Mouse (Mus musculus) hindbrain, embryonic 15.5 days (tissue): ENCODE measurements around the gene Klf13. TPM values are rescaled to one million over a fixed set of nuclear protein-coding genes. Genes with fewer than 3 reads are reported as not detected.

Experiments
- ATAC-seq: fragments of 200-750 bp; cut with Nextera tagmentation; 2 replicates; pipeline ENCODE4 v1.8.0; 2017; ENCODE audit warnings: low read depth, moderate number of reproducible peaks, moderate TSS enrichment; ENCODE audit not compliant: low FRiP score
- H3K27ac ChIP-seq: fragments of 300-500 bp; sonication (generic); replicated peaks from 2 replicates; pipeline ENCODE4 v1.5.1; 2015; ENCODE audit warnings: mild to moderate bottlenecking, inconsistent platforms
- H3K27me3 ChIP-seq: fragments of 300-500 bp; sonication (generic); 2 replicates; pipeline ENCODE4 v1.6.1; 2015; ENCODE audit warnings: control low read depth, inconsistent platforms
- H3K36me3 ChIP-seq: fragments of 300-500 bp; sonication (generic); 2 replicates; pipeline ENCODE4 v1.6.1; 2015; ENCODE audit warnings: control low read depth, inconsistent platforms
- H3K4me1 ChIP-seq: fragments of 300-500 bp; sonication (generic); replicated peaks from 2 replicates; pipeline ENCODE4 v1.6.1; 2015; ENCODE audit warnings: control low read depth, inconsistent platforms
- H3K4me2 ChIP-seq: fragments of 300-500 bp; sonication (generic); 2 replicates; pipeline ENCODE4 v1.6.1; 2015; ENCODE audit warnings: moderate library complexity, mild to moderate bottlenecking, inconsistent platforms
- H3K4me3 ChIP-seq: fragments of 300-500 bp; sonication (generic); 2 replicates; pipeline ENCODE4 v1.5.1; 2015; ENCODE audit warnings: mild to moderate bottlenecking, inconsistent platforms
- H3K9ac ChIP-seq: fragments of 300-500 bp; sonication (generic); 2 replicates; pipeline ENCODE4 v1.6.1; 2015; ENCODE audit warnings: inconsistent platforms
- H3K9me3 ChIP-seq: fragments of 300-500 bp; sonication (generic); 2 replicates; pipeline ENCODE4 v1.6.1; 2016; ENCODE audit warnings: control low read depth, inconsistent platforms
- WGBS: fragments of 180-500 bp; shearing (Covaris S2); methylation state at CpG from one replicate; pipeline ENCODE4 v1.1.7; 2015; 5-methylcytosine and 5-hydroxymethylcytosine counted together
- polyA plus RNA-seq: library from polyadenylated mRNA; unstranded; fragments of >200 nt; fragmentation: Nextera tagmentation; extraction: Ambion mirVana; gene quantifications from 2 replicates; pipeline ENCODE4 v1.2.1, GENCODE M21; 2015

The Klf13 gene
- polyA plus RNA-seq, 1 experiment from 2014 or later, result 24.7 TPM

- no peak overlapping the region for H3K4me2 ChIP-seq
- no peak overlapping the region for H3K4me3 ChIP-seq
- H3K27me3 ChIP-seq, result no peaks in the 10 kb centered on the region
- no peaks in the 10 kb centered on the region for H3K9me3 ChIP-seq
- H3K9ac ChIP-seq, result no peak overlapping the region
- peak overlapping the region; percentile 37; the same call in 1 of the 2 replicates for H3K27ac ChIP-seq
- no peaks in the 10 kb centered on the region for H3K36me3 ChIP-seq
- no peak for ATAC-seq
- peaks cover 63% of the 10 kb centered on the region for H3K4me1 ChIP-seq
- WGBS, result 38% methylated on average over 4 of the region's 4 CpGs
Observed at GRCm38 (mm10) chr7:63910912-63911311, 27.8 kb downstream of the Klf13 start.

- Histone ChIP-seq H3K36me3 (no peaks in the 10 kb centered on the region), H3K9ac (no peak overlapping the region), H3K4me1 (peaks cover 63% of the 10 kb centered on the region), H3K4me3 (no peak overlapping the region), H3K9me3 (no peaks in the 10 kb centered on the region), H3K27ac (no peak overlapping the region), H3K27me3 (no peaks in the 10 kb centered on the region), H3K4me2 (no peak overlapping the region)
- 62% methylated on average over 5 of the region's 5 CpGs for WGBS
- no peak for ATAC-seq
Observed at GRCm38 (mm10) chr7:63910225-63910624, 28.5 kb downstream of the Klf13 start.

GRCm38 (mm10) chr7:63908496-63909285 lies 30.0 kb downstream of the Klf13 start:
- Histone ChIP-seq H3K36me3 (no peaks in the 10 kb centered on the region), H3K4me2 (no peak overlapping the region), H3K27ac (peak overlapping the region; percentile 56), H3K27me3 (no peaks in the 10 kb centered on the region), H3K4me3 (no peak overlapping the region), H3K4me1 (peaks cover 60% of the 10 kb centered on the region), H3K9me3 (no peaks in the 10 kb centered on the region), H3K9ac (no peak overlapping the region)
- WGBS, result 43% methylated on average over 9 of the region's 11 CpGs
- ATAC-seq, result 0 out of 2 replicates have a peak, but pooled peaks have one; percentile 5

- WGBS, result 72% methylated on average over 5 of the region's 5 CpGs
- Histone ChIP-seq H3K9me3 (no peaks in the 10 kb centered on the region), H3K4me3 (no peak overlapping the region), H3K27ac (peak overlapping the region; percentile 56; the same call in 1 of the 2 replicates), H3K36me3 (no peaks in the 10 kb centered on the region), H3K27me3 (no peaks in the 10 kb centered on the region), H3K9ac (no peak overlapping the region), H3K4me1 (peaks cover 60% of the 10 kb centered on the region), H3K4me2 (no peak overlapping the region)
- ATAC-seq, result no peak
Observed at GRCm38 (mm10) chr7:63907778-63908495, 30.8 kb downstream of the Klf13 start.

- H3K9me3 ChIP-seq, result no peaks in the 10 kb centered on the region
- no peaks in the 10 kb centered on the region for H3K27me3 ChIP-seq
- no peak for ATAC-seq
- H3K9ac ChIP-seq, result no peak overlapping the region
- H3K4me3 ChIP-seq, result no peak overlapping the region
- H3K4me2 ChIP-seq, result no peak overlapping the region
- 88% methylated on average over 5 of the region's 5 CpGs for WGBS
- peaks cover 53% of the 10 kb centered on the region for H3K4me1 ChIP-seq
- no peaks in the 10 kb centered on the region for H3K36me3 ChIP-seq
- no peak overlapping the region for H3K27ac ChIP-seq
Observed at GRCm38 (mm10) chr7:63905642-63906041, 33.1 kb downstream of the Klf13 start.

- no peaks in the 10 kb centered on the region for H3K27me3 ChIP-seq
Observed at GRCm38 (mm10) chr7:63905190-63905589, 33.5 kb downstream of the Klf13 start.

GRCm38 (mm10) chr7:63903635-63904380 lies 34.9 kb downstream of the Klf13 start:
- no peak for ATAC-seq
- no peak overlapping the region for H3K4me3 ChIP-seq
- no peak overlapping the region for H3K4me2 ChIP-seq
- H3K4me1 ChIP-seq, result peaks cover 39% of the 10 kb centered on the region
- H3K27me3 ChIP-seq, result no peaks in the 10 kb centered on the region
- H3K9me3 ChIP-seq, result no peaks in the 10 kb centered on the region
- WGBS, result 65% methylated on average over 9 of the region's 9 CpGs
- H3K9ac ChIP-seq, result no peak overlapping the region
- no peaks in the 10 kb centered on the region for H3K36me3 ChIP-seq
- no peak overlapping the region for H3K27ac ChIP-seq

More at GRCm38 (mm10) chr7:63905190-63905589, 33.5 kb downstream of the Klf13 start:
- Histone ChIP-seq H3K4me3 (no peak overlapping the region), H3K4me2 (no peak overlapping the region), H3K9me3 (no peaks in the 10 kb centered on the region), H3K27ac (no peak overlapping the region), H3K36me3 (no peaks in the 10 kb centered on the region), H3K4me1 (peaks cover 49% of the 10 kb centered on the region), H3K9ac (no peak overlapping the region)
- no peak for ATAC-seq
- WGBS, result 98% methylated on average over 2 of the region's 2 CpGs

GRCm38 (mm10) chr7:63902604-63903210 lies 36.0 kb downstream of the Klf13 start:
- Histone ChIP-seq H3K36me3 (no peaks in the 10 kb centered on the region), H3K4me1 (peaks cover 35% of the 10 kb centered on the region), H3K4me2 (no peak overlapping the region), H3K27ac (0 out of 2 replicates have a peak overlapping the region, but pooled peaks have one; percentile 27), H3K4me3 (no peak overlapping the region), H3K9me3 (no peaks in the 10 kb centered on the region), H3K9ac (no peak overlapping the region), H3K27me3 (no peaks in the 10 kb centered on the region)
- no peak for ATAC-seq
- 70% methylated on average over 3 of the region's 3 CpGs for WGBS

GRCm38 (mm10) chr7:63901942-63902341 lies 36.8 kb downstream of the Klf13 start:
- no peak for ATAC-seq
- H3K9ac ChIP-seq, result no peak overlapping the region
- H3K36me3 ChIP-seq, result no peaks in the 10 kb centered on the region
- H3K27ac ChIP-seq, result no peak overlapping the region
- no peaks in the 10 kb centered on the region for H3K9me3 ChIP-seq
- H3K4me2 ChIP-seq, result no peak overlapping the region
- H3K4me1 ChIP-seq, result peaks cover 40% of the 10 kb centered on the region
- no peaks in the 10 kb centered on the region for H3K27me3 ChIP-seq
- H3K4me3 ChIP-seq, result no peak overlapping the region
- WGBS, result 70% methylated on average over 3 of the region's 3 CpGs

- Histone ChIP-seq H3K4me1 (peaks cover 46% of the 10 kb centered on the region), H3K9me3 (no peaks in the 10 kb centered on the region), H3K4me3 (no peak overlapping the region), H3K27ac (no peak overlapping the region), H3K9ac (no peak overlapping the region), H3K4me2 (no peak overlapping the region), H3K36me3 (no peaks in the 10 kb centered on the region), H3K27me3 (no peaks in the 10 kb centered on the region)
- WGBS, result 51% methylated on average over 11 of the region's 11 CpGs
- ATAC-seq, result no peak
Observed at GRCm38 (mm10) chr7:63901346-63901745, 37.4 kb downstream of the Klf13 start.

- ATAC-seq, result no peak
- Histone ChIP-seq H3K4me1 (peaks cover 49% of the 10 kb centered on the region), H3K36me3 (no peaks in the 10 kb centered on the region), H3K4me3 (no peak overlapping the region), H3K27ac (no peak overlapping the region), H3K27me3 (no peaks in the 10 kb centered on the region), H3K9me3 (no peaks in the 10 kb centered on the region), H3K9ac (no peak overlapping the region), H3K4me2 (no peak overlapping the region)
- WGBS, result 84% methylated on average over 2 of the region's 2 CpGs
Observed at GRCm38 (mm10) chr7:63900411-63900810, 38.3 kb downstream of the Klf13 start.
